Mouse (Mus musculus) intestine, postnatal 0 days (tissue): ENCODE measurements at regions not wholly inside any gene's neighbourhood (a gene's known extent, or its start where the extent isn't known, plus 50 kb on each side); places are given as distances from the start of the nearest gene placed in this dataset. TPM values are rescaled to one million over a fixed set of nuclear protein-coding genes. Genes with fewer than 3 reads are reported as not detected.

Source experiments
- ATAC-seq: fragments of 200-750 bp; cut with Nextera tagmentation; 2 replicates; pipeline ENCODE4 v1.8.0; 2017; ENCODE audit warnings: mild to moderate bottlenecking, moderate TSS enrichment, moderate library complexity
- H3K27ac ChIP-seq: fragments of 300-500 bp; sonication (generic); 2 replicates; pipeline ENCODE4 v1.5.1; 2014; ENCODE audit warnings: mild to moderate bottlenecking, low read depth, low read length, moderate library complexity
- H3K27me3 ChIP-seq: fragments of 300-500 bp; sonication (generic); replicated peaks from 2 replicates; pipeline ENCODE4 v1.6.1; 2014; ENCODE audit warnings: low read length, mixed read lengths; ENCODE audit not compliant: control insufficient read depth, insufficient read depth
- H3K36me3 ChIP-seq: fragments of 300-500 bp; sonication (generic); 2 replicates; pipeline ENCODE4 v1.6.1; 2014; ENCODE audit warnings: mild to moderate bottlenecking, moderate library complexity; ENCODE audit not compliant: control insufficient read depth, insufficient read depth
- H3K4me1 ChIP-seq: fragments of 300-500 bp; sonication (generic); replicated peaks from 2 replicates; pipeline ENCODE4 v1.6.1; 2014; ENCODE audit warnings: antibody characterized with exemption, low read length, mixed read lengths; ENCODE audit not compliant: control insufficient read depth, insufficient read depth
- H3K4me2 ChIP-seq: fragments of 300-500 bp; sonication (generic); replicated peaks from 2 replicates; pipeline ENCODE4 v1.6.1; 2014; ENCODE audit warnings: low read depth, mild to moderate bottlenecking, moderate library complexity
- H3K4me3 ChIP-seq: fragments of 300-500 bp; sonication (generic); 2 replicates; pipeline ENCODE4 v1.5.1; 2014; ENCODE audit warnings: low read depth, low read length
- H3K9ac ChIP-seq: fragments of 300-500 bp; sonication (generic); 2 replicates; pipeline ENCODE4 v1.6.1; 2014; ENCODE audit warnings: mild to moderate bottlenecking, low read depth, low read length
- H3K9me3 ChIP-seq: fragments of 300-500 bp; sonication (generic); 2 replicates; pipeline ENCODE4 v1.6.1; 2016; ENCODE audit warnings: mixed run types; ENCODE audit not compliant: control insufficient read depth
- CTCF ChIP-seq: sonication (generic); IDR thresholded peaks from 2 replicates; pipeline ENCODE4 v1.5.1; 2016; ENCODE audit warnings: low read depth, mild to moderate bottlenecking, control low read depth, antibody characterized with exemption, moderate library complexity
- WGBS: fragments of 180-500 bp; shearing (Covaris S2); extraction: QIAGEN DNeasy Blood & Tissue Kit; methylation state at CpG from one replicate; pipeline ENCODE4 v1.1.7; 2014; 5-methylcytosine and 5-hydroxymethylcytosine counted together
- microRNA-seq: library from miRNA; unstranded; fragments of <30 nt; microRNA quantifications from one replicate; pipeline ENCODE4, GENCODE M21; 2016

- Histone ChIP-seq H3K27ac (no peak overlapping the region), H3K4me2 (no peak overlapping the region), H3K27me3 (no peaks in the 10 kb centered on the region), H3K9ac (no peak overlapping the region), H3K4me3 (no peak overlapping the region), H3K9me3 (no peaks in the 10 kb centered on the region), H3K36me3 (no peaks in the 10 kb centered on the region), H3K4me1 (no peaks in the 10 kb centered on the region)
- ATAC-seq = no peak
- WGBS = 85% methylated on average over 3 of the region's 3 CpGs
- TF ChIP-seq CTCF = no peak
These were observed 380.6 kb downstream of the Kif20b start for GRCm38 (mm10) chr19:35302723-35303270.

Small RNA genes lying in the stretch of these regions (microRNA-seq; reads per million reads assigned to microRNA genes)
- not detected for gene Gm23075
